Mouse (Mus musculus) liver, postnatal 0 days (tissue): ENCODE measurements around the gene Samd15. TPM values are rescaled to one million over a fixed set of nuclear protein-coding genes. Genes with fewer than 3 reads are reported as not detected.

Source experiments
- ATAC-seq: fragments of 200-750 bp; cut with Nextera tagmentation; 2 replicates; pipeline ENCODE4 v1.8.0; 2017; ENCODE audit warnings: mild to moderate bottlenecking, moderate library complexity
- DNase-seq: peaks from one replicate; pipeline ENCODE4 v3.0.0-alpha.2; 2016
- H3K27ac ChIP-seq: fragments of 300-500 bp; sonication (generic); 2 replicates; pipeline ENCODE4 v1.5.1; 2014; ENCODE audit warnings: antibody characterized with exemption, moderate library complexity, mild to moderate bottlenecking, low read depth
- H3K27me3 ChIP-seq: fragments of 300-500 bp; sonication (generic); 2 replicates; pipeline ENCODE4 v1.6.1; 2014; ENCODE audit warnings: low read length, control low read depth, mixed read lengths; ENCODE audit not compliant: insufficient read depth
- H3K36me3 ChIP-seq: fragments of 300-500 bp; sonication (generic); replicated peaks from 2 replicates; pipeline ENCODE4 v1.6.1; 2014; ENCODE audit warnings: mild to moderate bottlenecking, control low read depth, low read length, moderate library complexity, mixed read lengths; ENCODE audit not compliant: insufficient read depth
- H3K4me1 ChIP-seq: fragments of 300-500 bp; sonication (generic); 2 replicates; pipeline ENCODE4 v1.6.1; 2014; ENCODE audit warnings: antibody characterized with exemption, mild to moderate bottlenecking, control low read depth; ENCODE audit not compliant: insufficient read depth
- H3K4me2 ChIP-seq: fragments of 300-500 bp; sonication (generic); 2 replicates; pipeline ENCODE4 v1.6.1; 2014; ENCODE audit warnings: low read depth, mild to moderate bottlenecking, low read length, moderate library complexity, mixed read lengths
- H3K4me3 ChIP-seq: fragments of 300-500 bp; sonication (generic); 2 replicates; pipeline ENCODE4 v1.5.1; 2014; ENCODE audit warnings: low read depth, low read length
- H3K9ac ChIP-seq: fragments of 300-500 bp; sonication (generic); replicated peaks from 2 replicates; pipeline ENCODE4 v1.6.1; 2014; ENCODE audit warnings: mild to moderate bottlenecking, moderate library complexity
- H3K9me3 ChIP-seq: fragments of 300-500 bp; sonication (generic); 2 replicates; pipeline ENCODE4 v1.6.1; 2016; ENCODE audit warnings: mild to moderate bottlenecking, control low read depth, low read length, mixed read lengths
- CTCF ChIP-seq: sonication (generic); IDR thresholded peaks from 2 replicates; pipeline ENCODE4 v1.5.1; 2016; ENCODE audit warnings: antibody characterized with exemption, low read depth
- EP300 ChIP-seq: IDR thresholded peaks from 2 replicates; pipeline ENCODE4 v1.6.1; 2016; ENCODE audit warnings: antibody characterized with exemption, low read depth, mild to moderate bottlenecking
- WGBS: fragments of 180-500 bp; shearing (Covaris S2); extraction: QIAGEN DNeasy Blood & Tissue Kit; methylation state at CpG from one replicate; pipeline ENCODE4 v1.1.7; 2014; ENCODE audit not compliant: insufficient replicate concordance; 5-methylcytosine and 5-hydroxymethylcytosine counted together
- polyA plus RNA-seq: library from polyadenylated mRNA; unstranded; fragments of >200 nt; fragmentation: Nextera tagmentation; extraction: Ambion mirVana; gene quantifications from 2 replicates; pipeline ENCODE4 v1.2.1, GENCODE M21; 2015

Gene Samd15
- polyA plus RNA-seq, 1 experiment from 2014 or later = 2.8 TPM

- Histone ChIP-seq H3K4me2 (no peak within 1 kb of the TSS), H3K9ac (no peak within 1 kb of the TSS), H3K36me3 (peaks cover 20% of the 10 kb centered on the region), H3K27ac (peak within 1 kb of the TSS; percentile 57; the same call in 1 of the 2 replicates), H3K4me3 (no peak within 1 kb of the TSS), H3K9me3 (no peaks in the 10 kb centered on the region), H3K27me3 (no peaks in the 10 kb centered on the region), H3K4me1 (no peaks in the 10 kb centered on the region)
- TF ChIP-seq CTCF (no peak), EP300 (no peak)
- 75% methylated on average over 1 of the region's 1 CpGs for WGBS
- ATAC-seq (no peak), DNase-seq (no peak)
Observed at GRCm38 (mm10) chr12:87238632-87239031, 39.1 kb downstream of the Samd15 start, which contains the start of gene Noxred1. Gene Noxred1 (minus strand): TSS chr12:87238732.

- Histone ChIP-seq H3K36me3 (peaks cover 66% of the 10 kb centered on the region), H3K4me1 (no peaks in the 10 kb centered on the region), H3K4me3 (no peak overlapping the region), H3K9me3 (no peaks in the 10 kb centered on the region), H3K27ac (no peak overlapping the region), H3K4me2 (no peak overlapping the region), H3K9ac (no peak overlapping the region), H3K27me3 (no peaks in the 10 kb centered on the region)
- TF ChIP-seq EP300 (no peak), CTCF (no peak)
- WGBS = 63% methylated on average over 6 of the region's 6 CpGs
- no peak for DNase-seq
- ATAC-seq = no peak
Observed at GRCm38 (mm10) chr12:87250161-87250560, 50.6 kb downstream of the Samd15 start.

- Histone ChIP-seq H3K9me3 (no peaks in the 10 kb centered on the region), H3K4me2 (no peak overlapping the region), H3K27ac (no peak overlapping the region), H3K27me3 (no peaks in the 10 kb centered on the region), H3K4me3 (no peak overlapping the region), H3K9ac (no peak overlapping the region), H3K4me1 (no peaks in the 10 kb centered on the region), H3K36me3 (peaks cover 72% of the 10 kb centered on the region)
- 93% methylated on average over 6 of the region's 6 CpGs for WGBS
- DNase-seq = no peak
- no peak for TF ChIP-seq CTCF
- no peak for TF ChIP-seq EP300
- ATAC-seq = no peak
Observed at GRCm38 (mm10) chr12:87253878-87254277, 54.4 kb downstream of the Samd15 start.

- WGBS = 84% methylated on average over 5 of the region's 5 CpGs
- Histone ChIP-seq H3K4me1 (no peaks in the 10 kb centered on the region), H3K4me3 (no peak overlapping the region), H3K4me2 (no peak overlapping the region), H3K9ac (no peak overlapping the region), H3K36me3 (peaks cover 59% of the 10 kb centered on the region), H3K27me3 (no peaks in the 10 kb centered on the region), H3K9me3 (no peaks in the 10 kb centered on the region), H3K27ac (no peak overlapping the region)
- ATAC-seq (no peak), DNase-seq (no peak)
- TF ChIP-seq EP300 (no peak), CTCF (no peak)
Observed at GRCm38 (mm10) chr12:87256629-87257028, 57.1 kb downstream of the Samd15 start.

- TF ChIP-seq CTCF (no peak), EP300 (no peak)
- ATAC-seq = no peak
- H3K9me3 ChIP-seq = no peaks in the 10 kb centered on the region
- no peak overlapping the region for H3K9ac ChIP-seq
- no peaks in the 10 kb centered on the region for H3K4me1 ChIP-seq
- no peak overlapping the region for H3K27ac ChIP-seq
- no peak overlapping the region for H3K4me2 ChIP-seq
- WGBS = 87% methylated on average over 8 of the region's 8 CpGs
- peaks cover 33% of the 10 kb centered on the region for H3K36me3 ChIP-seq
- no peak overlapping the region for H3K4me3 ChIP-seq
- H3K27me3 ChIP-seq = no peaks in the 10 kb centered on the region
- no peak for DNase-seq
Observed at GRCm38 (mm10) chr12:87260562-87260961, 61.0 kb downstream of the Samd15 start.

Other genes starting within 250 kb of the Samd15 start
- not detected in 2 replicates for gene Zdhhc22, start 209.3 kb upstream of the Samd15 start, polyA plus RNA-seq
- not detected in 2 replicates for gene Tmem63c, start 178.4 kb upstream of the Samd15 start, polyA plus RNA-seq
- gene Ngb, start 97.2 kb upstream of the Samd15 start, polyA plus RNA-seq = 0.06 TPM in 1 of 2 replicates, not detected in the other
- gene Gstz1, start 52.6 kb upstream of the Samd15 start, polyA plus RNA-seq = 257 and 279 TPM in 2 replicates
- 4.3 and 4.5 TPM in 2 replicates for gene Pomt2, start 51.8 kb upstream of the Samd15 start, polyA plus RNA-seq
- 0.36 and 0.42 TPM in 2 replicates for gene Tmed8, start 731 bp downstream of the Samd15 start, polyA plus RNA-seq
- gene Noxred1, start 39.0 kb downstream of the Samd15 start, polyA plus RNA-seq = 0.19 and 0.45 TPM in 2 replicates
- gene Vipas39, start 66.5 kb downstream of the Samd15 start, polyA plus RNA-seq = 8.2 and 8.9 TPM in 2 replicates
- 89.4 and 91.5 TPM in 2 replicates for gene Ahsa1, start 66.8 kb downstream of the Samd15 start, polyA plus RNA-seq
- gene Ism2, start 100.0 kb downstream of the Samd15 start, polyA plus RNA-seq = 0.08 and 0.17 TPM in 2 replicates
- 39.5 and 42.3 TPM in 2 replicates for gene Sptlc2, start 188.6 kb downstream of the Samd15 start, polyA plus RNA-seq
- gene Slirp, start 244.2 kb downstream of the Samd15 start, polyA plus RNA-seq = 132 and 146 TPM in 2 replicates
- gene Alkbh1, start 244.3 kb downstream of the Samd15 start, polyA plus RNA-seq = 10.1 and 13.1 TPM in 2 replicates